Mouse (Mus musculus): ENCODE measurements around the gene Olfr668.
"Not testable (repeated sequence)": the region's sequence is repeated elsewhere in the genome, so short reads cannot be mapped to it uniquely, and the experiment has no call there.

Olfr668 gene

GRCm38 (mm10) chr7:104927957-104928356, at the start of gene Olfr668:
Gene Olfr668 (minus strand): TSS chr7:104928057.
- DNase-seq (ENCODE audit: low spot score): no peak

- not testable (repeated sequence) for DNase-seq (ENCODE audit: low spot score)
Observed at GRCm38 (mm10) chr7:104972507-104972906, 44.6 kb upstream of the Olfr668 start.

GRCm38 (mm10) chr7:104962520-104962919, 34.7 kb upstream of the Olfr668 start, which contains the start of gene Olfr670:
Gene Olfr670 (minus strand): TSS chr7:104962620.
- no peak for DNase-seq (ENCODE audit: low spot score)

- not testable (repeated sequence) for DNase-seq (ENCODE audit: low spot score)
Observed at GRCm38 (mm10) chr7:104950234-104950633, 22.4 kb upstream of the Olfr668 start.

- DNase-seq (ENCODE audit: low spot score): no peak
Observed at GRCm38 (mm10) chr7:104933940-104934339, 6.1 kb upstream of the Olfr668 start, which contains the start of gene Olfr669. Gene Olfr669 (plus strand): TSS chr7:104934240.

GRCm38 (mm10) chr7:104921382-104921781, 6.5 kb downstream of the Olfr668 start, which contains the start of gene Olfr667:
Gene Olfr667 (minus strand): TSS chr7:104921482.
- DNase-seq (ENCODE audit: low spot score): no peak

GRCm38 (mm10) chr7:104895852-104896251, 32.0 kb downstream of the Olfr668 start, which contains the start of gene Olfr666:
Gene Olfr666 (minus strand): TSS chr7:104895952.
- DNase-seq (ENCODE audit: low spot score): no peak

GRCm38 (mm10) chr7:104877731-104878130, 50.1 kb downstream of the Olfr668 start, which contains the start of gene Olfr665:
Gene Olfr665 (plus strand): TSS chr7:104878031.
- no peak for DNase-seq (ENCODE audit: low spot score)
